Mouse (Mus musculus) left cerebral cortex, adult 9 months (tissue): ENCODE measurements around the gene Dact2.

Experiments used
- DNase-seq, 2 experiments: peaks; one replicate each; pipeline ENCODE4 v3.0.0; 2022; ENCODE audit warnings: low spot score in 2 of 2

The Dact2 gene

DNA sequence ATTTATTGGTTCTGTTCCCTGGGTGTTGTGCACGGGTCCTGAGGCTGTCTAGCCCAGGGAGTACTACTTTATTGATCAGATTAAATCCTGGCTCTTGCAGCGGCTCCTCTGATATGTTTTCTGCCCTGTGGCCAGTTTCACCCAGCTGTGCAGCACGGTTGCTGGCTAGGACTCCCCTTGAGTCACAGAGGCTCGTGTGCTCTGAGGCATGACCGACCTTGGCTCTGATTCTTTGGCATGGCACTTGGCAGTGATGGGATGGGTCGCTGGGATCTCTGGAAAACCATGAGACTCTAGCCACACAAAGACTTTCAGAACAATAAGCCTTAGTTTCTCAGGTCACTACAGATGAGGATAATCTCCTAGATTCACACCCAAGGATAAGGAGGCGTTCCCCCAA is 8.7 kb upstream of the Dact2 start:
- no peak for DNase-seq

DNA sequence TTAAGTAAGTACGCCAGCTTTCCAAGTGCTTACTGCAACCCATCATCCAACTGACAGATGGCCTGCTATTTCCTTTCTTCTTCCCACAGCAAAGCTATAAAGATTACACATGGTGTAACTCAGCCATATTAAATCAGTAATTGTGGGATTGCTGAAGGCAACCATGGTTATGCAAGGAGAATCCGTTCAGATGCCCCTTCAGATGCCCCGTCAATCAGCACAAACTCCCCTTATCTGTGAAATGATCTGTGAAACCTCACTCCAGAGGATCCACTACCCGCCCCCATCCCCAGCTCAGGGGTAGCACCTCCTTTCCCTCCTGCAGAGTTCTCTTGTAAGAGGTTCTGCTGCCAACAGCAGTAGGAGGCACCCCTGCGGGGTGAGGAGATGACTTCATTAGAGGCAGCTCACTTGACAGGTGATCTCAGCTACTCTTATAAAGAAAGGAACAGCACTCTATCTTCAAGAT is 3.0 kb upstream of the Dact2 start:
- peak; percentile 54 to 62 for DNase-seq

DNA sequence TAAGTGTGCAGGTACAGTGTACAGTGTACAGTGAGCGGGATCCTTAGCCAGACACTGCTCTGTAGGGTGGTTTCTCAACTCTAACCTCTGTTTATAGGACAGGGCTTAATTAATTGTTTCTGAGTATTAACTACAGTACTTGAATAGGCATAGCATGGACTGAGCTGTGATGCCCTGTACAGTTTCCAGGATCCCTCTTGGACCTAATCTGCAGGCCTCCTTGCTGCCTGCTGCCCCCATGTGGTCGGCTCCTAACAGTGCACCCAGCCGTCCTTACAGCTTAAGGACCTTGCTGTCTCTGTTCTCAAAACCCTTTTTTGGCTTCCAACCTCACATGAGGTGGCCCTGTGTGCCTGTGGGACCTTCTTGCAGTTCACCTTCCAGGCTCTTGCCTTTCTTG is 2.0 kb upstream of the Dact2 start:
- DNase-seq, result peak in 1 of 2 experiments; percentile 81

DNA sequence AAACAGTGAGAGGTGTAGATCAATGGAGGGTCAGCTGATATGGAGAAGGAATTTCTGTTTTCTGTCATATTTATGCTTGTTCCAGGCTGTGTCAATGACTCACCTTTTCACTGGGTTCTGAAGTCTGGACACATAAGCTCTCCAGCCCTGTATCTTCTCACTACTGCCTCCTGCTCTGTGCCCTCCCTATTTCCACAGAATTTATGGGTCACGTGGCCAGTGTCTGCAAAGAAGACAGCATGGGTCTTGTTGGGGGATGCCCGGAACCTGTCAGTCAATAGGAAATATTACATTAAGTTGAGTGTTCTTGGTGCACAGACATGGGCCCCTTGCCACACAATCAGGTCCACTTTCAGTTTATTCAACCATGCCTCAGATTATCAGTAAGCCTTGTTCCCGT is 1.1 kb upstream of the Dact2 start:
- DNase-seq, result no peak

DNA sequence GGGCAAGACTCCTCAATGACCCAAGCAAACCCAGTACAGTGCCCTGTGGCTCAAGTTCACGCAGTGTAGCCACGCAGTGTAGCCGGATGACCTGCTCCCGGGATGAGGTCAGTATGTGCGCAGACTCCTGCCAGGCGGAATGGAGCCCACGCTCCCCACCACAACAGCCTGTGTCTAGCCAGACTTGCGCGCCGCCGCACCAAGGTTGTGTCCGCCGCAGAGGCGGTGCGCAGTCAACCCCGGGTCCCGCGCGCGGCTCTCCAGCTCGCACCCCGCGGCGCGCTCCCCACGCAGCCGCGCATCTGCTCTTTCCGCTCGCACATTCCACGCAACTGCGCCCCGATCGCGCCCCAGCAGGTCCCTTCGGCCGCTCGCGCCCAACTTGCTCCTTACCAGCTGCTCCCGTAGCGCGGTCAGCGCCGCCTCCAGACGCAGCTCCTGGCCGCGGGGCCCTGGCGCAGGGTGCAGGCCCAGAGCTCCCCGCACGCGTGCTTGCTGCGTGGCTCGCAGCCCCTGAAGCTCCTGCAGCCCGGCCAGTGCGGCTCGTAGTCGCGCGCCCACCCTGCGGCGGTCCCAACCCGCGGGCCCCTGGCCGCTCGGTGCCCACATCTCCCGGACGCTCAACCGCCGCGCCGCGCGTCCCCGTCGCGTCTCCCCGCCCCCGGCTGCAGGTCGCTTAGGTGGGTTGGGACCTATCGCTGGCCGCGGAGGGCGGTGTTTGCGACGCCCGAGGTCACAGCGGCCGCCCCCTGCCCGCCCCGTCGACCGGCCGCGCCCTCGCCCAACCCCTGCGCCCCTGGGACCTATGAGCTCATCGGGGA is 773 bp downstream of the Dact2 start:
- DNase-seq, result peak in 1 of 2 experiments; percentile 63

DNA sequence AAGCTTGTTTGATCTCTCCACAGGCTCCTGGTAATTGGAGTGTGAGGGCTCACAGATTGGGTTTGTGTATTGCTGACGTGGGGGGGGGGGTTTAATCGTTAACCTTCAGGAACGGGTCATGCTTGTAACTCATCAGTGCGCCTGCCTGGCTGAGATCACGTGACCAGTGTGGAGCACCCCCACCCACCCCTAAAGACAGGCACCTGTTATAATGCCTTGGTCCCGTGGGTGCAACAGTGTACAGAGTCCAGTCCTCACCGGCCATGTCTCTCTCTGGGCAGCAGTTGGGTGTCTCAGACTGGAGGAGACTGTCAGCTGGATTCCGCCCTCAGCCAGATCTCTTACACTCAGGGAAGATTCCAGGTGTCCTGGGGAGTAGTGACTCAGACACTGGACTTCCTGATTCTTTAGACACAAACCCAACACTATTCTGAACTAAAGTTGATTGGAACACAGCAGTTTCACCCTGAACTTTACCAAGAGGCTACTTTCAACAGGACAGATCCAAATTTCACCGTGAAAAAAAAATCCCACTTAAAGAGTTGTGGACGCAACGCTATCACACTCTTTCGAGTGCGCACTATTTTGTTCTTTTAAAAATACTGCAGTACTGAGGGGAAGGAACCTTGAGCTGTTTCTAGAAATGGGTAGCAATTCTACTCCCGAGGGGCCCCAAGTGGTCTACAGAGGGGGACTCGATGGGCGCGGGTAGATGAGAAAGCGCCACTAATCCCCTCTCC is 1.6 kb downstream of the Dact2 start:
- DNase-seq, result peak in 1 of 2 experiments; percentile 42

DNA sequence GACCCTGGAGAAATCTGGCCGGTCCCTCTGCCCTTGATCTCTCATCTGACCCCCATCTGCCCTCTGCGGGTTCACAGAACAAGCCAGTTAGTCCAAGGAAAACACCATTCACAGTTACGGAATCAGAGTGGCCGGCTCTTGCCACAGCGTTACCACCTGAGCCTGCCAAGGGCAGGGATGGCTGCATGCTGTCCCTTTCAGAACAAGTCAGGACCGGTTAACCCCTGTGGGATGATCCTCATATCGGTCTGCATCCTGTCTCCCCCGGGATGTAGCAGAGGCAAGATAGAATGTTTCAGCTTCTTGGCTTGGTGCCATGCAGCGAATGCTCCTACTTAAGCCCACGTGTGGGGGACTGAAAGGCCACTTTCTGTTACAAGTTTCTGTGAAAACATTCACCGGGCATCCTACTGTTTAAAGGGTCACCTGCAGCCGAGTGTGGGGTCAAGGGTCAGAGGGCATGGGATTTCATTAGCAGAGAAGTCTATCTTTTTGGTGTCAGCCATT is 2.8 kb downstream of the Dact2 start:
- DNase-seq, result no peak

DNA sequence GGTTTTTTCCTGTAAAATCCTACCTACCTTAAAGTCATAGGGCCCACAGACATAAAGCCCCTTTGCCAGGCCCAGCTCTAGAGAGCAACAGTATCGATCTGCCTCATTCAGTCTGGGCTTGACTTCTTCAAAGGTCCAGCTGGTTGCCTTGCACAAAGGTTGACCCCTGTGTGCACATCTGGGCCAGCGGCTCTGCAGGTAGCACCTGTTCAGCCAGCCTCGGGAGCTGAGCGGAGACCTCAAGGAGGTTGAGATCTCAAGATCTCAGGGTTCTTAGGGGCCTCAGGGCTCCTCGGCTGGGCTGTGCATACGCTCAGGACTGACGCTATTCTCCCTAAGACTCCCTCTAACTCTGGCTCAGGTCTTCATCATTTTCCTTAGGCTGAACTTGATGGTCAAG is 3.9 kb downstream of the Dact2 start:
- no peak for DNase-seq

DNA sequence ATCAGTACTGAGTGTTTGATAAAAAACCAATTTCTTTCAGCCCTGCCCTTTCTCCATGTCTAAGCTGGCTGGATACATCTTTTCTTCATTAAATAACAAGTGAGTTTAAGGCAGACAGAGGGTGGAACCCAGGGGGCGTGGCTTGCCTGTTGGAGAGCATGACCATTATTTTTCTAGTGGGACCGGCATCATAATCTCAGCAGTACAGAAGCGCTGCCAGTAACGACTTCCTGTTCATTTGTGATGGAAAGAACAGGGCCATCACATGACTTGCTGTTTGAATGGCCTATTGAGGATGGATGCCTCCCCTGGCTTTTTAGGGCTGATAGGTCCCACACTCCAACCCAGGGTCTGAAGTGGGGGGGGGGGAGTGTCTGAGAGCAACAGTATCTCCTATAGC is 4.5 kb downstream of the Dact2 start:
- no peak for DNase-seq

DNA sequence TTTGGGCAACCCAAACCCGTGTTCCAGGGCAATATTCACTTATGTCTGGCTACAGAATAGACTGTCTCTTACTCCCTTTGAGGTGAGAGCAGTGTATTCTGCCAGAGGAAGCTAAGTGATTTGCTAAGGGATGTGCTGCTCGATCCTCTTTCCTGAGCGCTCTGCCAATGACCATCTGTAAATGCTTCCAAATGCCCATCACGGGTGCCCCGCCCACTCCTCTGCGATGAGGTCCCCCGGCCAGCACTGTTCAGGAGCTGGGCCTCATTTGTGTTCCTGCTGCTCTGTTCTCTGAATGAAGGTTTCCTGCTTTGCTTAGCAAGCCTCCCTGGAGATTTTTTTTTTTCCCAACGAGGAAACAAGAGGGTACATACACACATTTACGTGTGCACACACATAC is 11.2 kb downstream of the Dact2 start:
- DNase-seq, result no peak

DNA sequence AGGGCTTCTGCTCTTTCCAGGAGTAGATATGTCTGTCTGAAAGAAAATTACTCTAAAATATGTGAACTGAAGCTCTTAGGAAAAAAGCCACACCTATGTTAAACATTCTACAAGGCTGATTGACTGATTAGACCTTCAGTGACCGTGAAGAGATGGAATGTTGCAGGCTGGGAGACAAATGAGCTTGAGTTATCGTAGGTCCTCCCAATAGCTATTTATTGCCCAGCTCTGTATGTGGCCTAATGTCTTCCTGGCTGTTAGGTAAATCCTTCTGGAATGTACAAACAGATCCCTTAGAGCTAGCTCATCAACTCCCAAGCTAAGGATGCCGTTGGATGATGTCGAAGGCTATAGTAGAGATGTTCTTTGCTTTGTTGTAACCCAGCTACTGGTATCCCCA is 11.7 kb downstream of the Dact2 start:
- DNase-seq, result no peak

DNA sequence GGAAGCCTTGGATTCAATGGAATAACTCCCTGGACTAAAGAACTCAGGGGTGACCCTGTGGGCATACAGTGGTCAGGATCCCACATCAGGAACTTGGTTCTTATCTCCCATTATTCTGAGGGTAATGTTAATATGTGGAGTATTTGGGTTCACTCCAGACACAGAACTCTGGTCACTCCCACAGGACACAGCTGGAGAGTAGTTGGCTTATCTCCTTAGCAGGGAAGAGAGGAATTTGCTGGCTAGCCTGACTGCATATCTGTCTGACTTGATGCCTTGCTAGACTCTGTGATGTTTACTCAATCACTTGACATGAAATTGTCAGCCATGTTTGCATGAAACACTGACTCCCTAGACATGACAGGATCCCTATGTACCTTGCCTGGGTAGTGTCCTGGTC is 15.6 kb downstream of the Dact2 start:
- no peak for DNase-seq

DNA sequence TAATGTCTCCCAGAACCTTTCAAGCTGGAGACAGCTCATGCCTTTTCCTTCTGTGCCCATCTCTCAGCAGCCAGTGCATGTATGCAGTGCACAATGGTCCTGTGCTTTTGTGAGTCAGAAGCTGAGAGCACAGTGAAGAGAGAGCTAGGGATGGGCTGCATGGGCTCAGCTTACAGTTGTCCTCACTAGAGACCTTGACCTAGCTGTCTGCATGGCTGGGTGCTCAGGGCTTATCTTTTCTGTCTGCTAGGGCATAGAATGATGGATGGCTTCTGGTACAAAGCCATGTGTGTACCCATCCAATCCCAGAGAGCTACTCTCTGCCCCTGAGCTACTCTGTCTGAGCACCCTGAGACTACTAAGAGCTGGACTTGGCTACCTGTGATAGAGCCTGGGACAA is 17.0 kb downstream of the Dact2 start:
- no peak for DNase-seq

DNA sequence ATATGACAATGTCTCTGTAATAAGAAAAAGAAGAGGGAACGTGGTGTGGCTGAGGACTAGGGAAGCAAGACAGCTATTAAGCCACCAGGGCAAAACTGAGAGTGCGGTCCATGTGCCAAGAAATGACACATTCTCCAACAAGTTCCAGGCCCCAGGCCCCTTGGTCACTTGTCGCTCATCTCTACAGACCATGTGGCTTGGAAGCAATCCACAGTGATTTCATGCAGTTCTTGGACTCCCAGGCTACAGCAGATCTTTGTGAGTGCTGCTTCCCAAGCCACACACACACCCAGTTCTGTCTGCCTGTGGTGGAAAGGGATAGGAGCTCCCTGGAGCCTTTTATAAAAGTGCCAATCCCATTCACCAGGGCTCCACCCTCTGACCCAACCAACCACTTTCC is 17.9 kb downstream of the Dact2 start:
- DNase-seq, result no peak

DNA sequence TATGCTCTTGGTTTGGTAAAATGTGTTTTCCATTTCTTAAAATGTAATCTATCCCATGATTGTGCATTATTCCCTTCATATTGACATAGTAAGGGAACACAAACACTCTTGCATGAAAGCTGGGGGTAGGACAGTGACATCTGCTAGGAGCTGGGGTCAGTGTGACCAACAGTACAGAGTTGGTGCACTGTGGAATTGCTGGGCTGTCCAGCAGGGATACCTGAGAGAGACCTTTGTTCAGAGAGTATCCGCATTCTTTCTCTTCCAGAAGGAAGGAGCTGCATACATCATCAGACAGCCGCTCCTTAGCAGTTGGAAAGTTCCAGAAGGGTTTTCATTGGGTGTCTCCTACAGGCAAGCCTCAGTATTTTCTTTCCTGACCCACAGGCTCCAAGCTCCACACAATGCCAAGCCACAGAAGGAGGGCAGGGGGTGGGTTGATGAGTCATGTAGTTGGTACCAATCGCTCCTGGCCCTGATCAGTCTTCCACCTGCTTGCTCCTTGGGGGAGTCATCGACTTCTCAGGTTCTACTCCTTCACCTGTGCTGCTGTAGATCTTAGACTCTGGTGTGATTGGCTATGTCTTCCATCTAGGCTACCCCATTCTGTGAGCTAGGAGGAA is 19.8 kb downstream of the Dact2 start:
- no peak for DNase-seq

DNA sequence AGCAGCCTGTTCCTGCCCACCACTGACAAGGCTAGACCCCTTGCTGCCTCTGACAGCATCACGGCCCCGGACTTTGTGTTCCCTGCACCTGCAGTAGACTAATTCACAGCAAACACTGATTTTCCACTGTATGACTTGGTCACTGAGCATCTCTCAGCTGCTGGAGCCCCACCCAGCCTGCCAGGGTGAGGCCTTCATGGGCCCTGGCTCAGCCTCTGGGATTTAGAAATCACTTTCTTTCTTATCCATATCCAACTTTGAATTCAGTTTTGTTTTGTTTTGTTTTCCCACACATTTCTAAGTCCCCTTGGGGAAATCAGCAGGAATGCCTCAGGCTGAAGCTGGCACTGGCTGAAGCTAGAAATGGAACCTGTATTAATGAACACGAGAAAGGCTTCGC is 20.4 kb downstream of the Dact2 start:
- no peak for DNase-seq

DNA sequence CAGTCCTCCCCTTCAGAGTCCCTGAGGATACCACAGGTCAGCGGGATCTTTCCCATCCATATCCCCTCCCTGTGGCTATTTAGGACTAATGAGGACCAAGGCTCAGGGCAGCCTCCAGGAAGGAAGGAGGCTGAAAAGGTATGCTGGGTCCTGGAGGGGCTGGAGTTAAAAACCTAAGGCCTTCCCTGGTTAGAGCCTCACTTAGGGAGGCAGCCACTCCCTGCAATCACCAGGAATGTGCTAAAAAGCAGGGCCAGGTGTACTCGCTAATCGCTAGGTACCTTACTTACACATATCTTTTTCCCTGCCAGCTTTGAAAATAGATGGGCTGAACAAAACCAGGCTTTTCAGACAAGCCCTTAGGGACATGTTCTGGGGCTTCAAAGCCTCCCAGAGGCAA is 21.2 kb downstream of the Dact2 start:
- no peak for DNase-seq

DNA sequence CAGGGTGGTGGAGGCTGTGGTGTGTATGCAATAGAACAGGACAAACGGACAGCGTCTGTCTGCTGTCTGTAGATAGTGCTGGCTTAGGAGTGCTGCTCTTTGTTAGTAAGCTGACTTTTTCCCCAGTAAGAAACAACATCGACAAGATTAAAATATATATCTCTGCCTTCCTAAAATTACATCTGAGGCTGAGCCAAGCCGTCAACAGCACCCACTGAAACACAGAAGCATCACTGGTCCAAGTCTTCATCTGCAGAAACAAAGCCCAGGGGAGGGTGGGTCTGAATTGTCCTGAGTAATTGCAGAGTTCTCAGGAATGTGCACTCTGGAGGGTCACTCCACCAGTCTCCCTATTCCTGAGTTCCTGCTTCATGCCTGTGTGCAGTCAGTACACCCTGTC is 25.2 kb downstream of the Dact2 start:
- no peak for DNase-seq

DNA sequence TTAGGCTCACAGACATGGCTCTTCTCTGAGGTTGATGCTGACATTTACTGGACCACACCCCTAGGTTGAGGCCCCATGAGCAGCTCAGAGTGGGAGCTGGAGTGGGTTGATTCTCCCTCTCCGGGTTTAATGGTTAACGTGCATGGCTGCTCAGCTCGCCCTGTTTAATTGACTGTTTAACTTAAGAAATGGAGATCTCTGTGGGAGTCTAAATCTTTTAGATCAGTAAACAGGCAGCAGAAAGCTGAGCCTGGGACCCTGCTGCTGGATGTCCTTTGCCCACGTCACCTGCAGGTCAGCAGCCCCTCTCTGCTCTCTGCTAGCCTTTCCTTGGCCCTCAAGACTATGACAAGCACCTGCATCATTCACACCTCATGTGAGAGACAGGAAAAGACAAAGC is 25.6 kb downstream of the Dact2 start:
- no peak for DNase-seq

DNA sequence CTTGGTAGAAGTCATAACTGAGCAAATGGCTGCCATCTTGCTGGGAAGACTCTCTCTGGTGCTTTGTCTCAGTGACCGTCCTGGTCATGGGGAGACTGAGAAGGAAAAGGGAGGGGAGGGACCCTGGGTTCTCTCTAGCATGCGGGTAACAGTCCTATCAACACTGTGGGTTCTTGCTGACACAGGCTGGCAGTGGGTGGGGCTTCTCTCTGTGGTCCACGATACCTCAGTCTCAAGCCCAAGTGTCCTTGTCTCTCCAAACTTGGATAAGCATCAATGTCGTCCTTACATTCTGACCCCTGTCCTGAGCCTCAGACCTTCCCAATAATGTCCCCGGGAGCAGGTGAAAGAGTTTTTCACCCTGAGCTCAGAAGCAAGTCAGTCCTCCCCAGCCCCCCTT is 26.1 kb downstream of the Dact2 start:
- DNase-seq, result no peak

DNA sequence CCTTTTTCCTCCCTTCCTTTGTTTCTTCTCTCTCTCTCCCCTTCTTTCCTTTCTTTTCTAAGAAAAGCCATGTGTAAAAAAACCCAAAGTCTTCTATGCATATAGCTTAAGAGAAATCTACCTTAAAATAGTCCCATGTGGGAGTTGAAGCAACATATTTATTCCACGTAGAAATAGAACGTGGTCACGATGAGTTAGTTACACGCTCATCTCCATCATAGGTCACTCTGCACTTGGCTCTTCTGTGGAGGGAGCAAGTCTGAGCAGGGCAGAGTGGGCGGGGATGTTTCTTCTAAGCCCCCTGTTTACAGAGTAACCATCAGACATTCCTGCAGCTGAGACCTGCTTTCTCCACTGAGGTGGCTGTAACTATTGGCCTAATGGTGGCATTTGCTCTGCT is 27.1 kb downstream of the Dact2 start:
- DNase-seq, result no peak

DNA sequence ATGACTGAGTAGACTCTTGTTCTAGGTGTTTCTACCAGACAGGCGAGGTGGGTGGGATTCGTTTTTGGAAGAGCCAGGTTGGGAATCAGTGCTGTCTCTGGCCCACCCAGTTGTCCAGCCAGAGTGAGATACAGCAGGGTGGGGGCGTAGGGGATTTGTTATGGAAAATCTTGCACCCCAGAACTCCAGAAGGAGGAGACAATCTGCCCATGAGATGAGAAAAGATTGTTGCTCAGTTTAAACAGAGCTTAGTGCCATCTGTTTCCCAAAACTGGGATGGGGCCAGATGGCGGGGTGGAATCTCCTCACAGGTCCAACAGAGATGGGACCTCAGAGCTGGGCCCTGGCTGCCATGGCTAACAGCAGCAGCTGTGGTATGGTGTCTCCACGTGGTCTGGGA is 28.4 kb downstream of the Dact2 start:
- peak; percentile 70 to 90 for DNase-seq

DNA sequence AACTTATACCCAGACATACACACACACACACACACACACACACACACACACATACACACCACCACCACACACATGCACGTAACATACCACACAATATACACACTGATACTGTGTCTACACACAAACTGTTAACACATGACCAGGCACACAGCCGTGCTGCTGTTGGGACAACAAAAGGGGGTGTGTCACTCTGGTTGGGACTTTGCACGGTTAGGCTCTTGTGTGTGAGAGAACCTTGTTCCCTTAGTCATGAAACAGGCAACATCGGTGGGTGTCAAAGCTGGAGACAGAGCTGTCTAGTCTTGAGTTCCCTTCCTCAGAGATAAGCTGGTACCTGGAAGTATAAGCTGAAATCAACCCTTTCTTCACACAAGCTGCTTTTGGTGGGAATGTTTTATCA is 29.1 kb downstream of the Dact2 start:
- no peak for DNase-seq
